Mouse (Mus musculus): ENCODE measurements around the gene Crb1. TPM values are rescaled to one million over a fixed set of nuclear protein-coding genes. Genes with fewer than 3 reads are reported as not detected.
"Not testable (repeated sequence)": the region's sequence is repeated elsewhere in the genome, so short reads cannot be mapped to it uniquely, and the experiment has no call there.

Crb1 gene
- 0.04 and 0.09 TPM in 2 replicates for polyA plus RNA-seq (2015; fragmentation: Nextera tagmentation; extraction: Ambion mirVana)

GRCm38 (mm10) chr1:139376638-139377286 lies at the start of gene Crb1:
Crb1 (minus strand) TSS chr1:139377100.
- ATAC-seq (replicated peaks; ENCODE audit: insufficient number of reproducible peaks, insufficient read depth, low FRiP score, low read depth), result no peak
- Histone ChIP-seq H3K4me3 (no peak within 1 kb of the TSS), H3K4me2 (no peak within 1 kb of the TSS), H3K9me3 (replicated peaks) (no peaks in the 10 kb centered on the region), H3K4me1 (replicated peaks) (peaks cover 14% of the 10 kb centered on the region; the same call in 1 of the 2 replicates), H3K36me3 (no peaks in the 10 kb centered on the region), H3K27ac (no peak within 1 kb of the TSS), H3K27me3 (no peaks in the 10 kb centered on the region), H3K9ac (no peak within 1 kb of the TSS)
- WGBS, result 12% methylated on average over 5 of the region's 5 CpGs

GRCm38 (mm10) chr1:139425006-139425405 lies 48.1 kb upstream of the Crb1 start:
- WGBS, result 24% methylated on average over 3 of the region's 3 CpGs
- H3K9me3 ChIP-seq (replicated peaks), result no peaks in the 10 kb centered on the region
- H3K27me3 ChIP-seq, result no peaks in the 10 kb centered on the region
- peaks cover 11% of the 10 kb centered on the region for H3K36me3 ChIP-seq
- H3K27ac ChIP-seq, result no peak overlapping the region
- H3K4me2 ChIP-seq, result peak overlapping the region; percentile 67
- no peak for ATAC-seq (replicated peaks; ENCODE audit: insufficient number of reproducible peaks, insufficient read depth, low FRiP score, low read depth)
- peak overlapping the region; percentile 36; the same call in 1 of the 2 replicates for H3K9ac ChIP-seq
- H3K4me1 ChIP-seq (replicated peaks), result peaks cover 35% of the 10 kb centered on the region
- H3K4me3 ChIP-seq, result peak overlapping the region; percentile 41

GRCm38 (mm10) chr1:139423931-139424330 lies 47.0 kb upstream of the Crb1 start:
- WGBS, result 19% methylated on average over 10 of the region's 10 CpGs
- H3K36me3 ChIP-seq, result peaks cover 1% of the 10 kb centered on the region
- no peaks in the 10 kb centered on the region for H3K9me3 ChIP-seq (replicated peaks)
- H3K4me2 ChIP-seq, result peak overlapping the region; percentile 71
- ATAC-seq (replicated peaks; ENCODE audit: insufficient number of reproducible peaks, insufficient read depth, low FRiP score, low read depth), result no peak
- H3K9ac ChIP-seq, result peak overlapping the region; percentile 92
- H3K4me3 ChIP-seq, result peak overlapping the region; percentile 90
- H3K27me3 ChIP-seq, result no peaks in the 10 kb centered on the region
- H3K27ac ChIP-seq, result no peak overlapping the region
- H3K4me1 ChIP-seq (replicated peaks), result peaks cover 35% of the 10 kb centered on the region

GRCm38 (mm10) chr1:139422941-139423340 lies 46.0 kb upstream of the Crb1 start:
- no peaks in the 10 kb centered on the region for H3K9me3 ChIP-seq (replicated peaks)
- peak overlapping the region; percentile 91 for H3K27ac ChIP-seq
- H3K4me3 ChIP-seq, result peak overlapping the region; percentile 90
- no peaks in the 10 kb centered on the region for H3K27me3 ChIP-seq
- no peaks in the 10 kb centered on the region for H3K36me3 ChIP-seq
- 13% methylated on average over 10 of the region's 10 CpGs for WGBS
- H3K9ac ChIP-seq, result peak overlapping the region; percentile 92
- H3K4me1 ChIP-seq (replicated peaks), result peaks cover 35% of the 10 kb centered on the region
- peak overlapping the region; percentile 71 for H3K4me2 ChIP-seq
- no peak for ATAC-seq (replicated peaks; ENCODE audit: insufficient number of reproducible peaks, insufficient read depth, low FRiP score, low read depth)

GRCm38 (mm10) chr1:139421875-139422791 lies 45.2 kb upstream of the Crb1 start, which contains the start of gene Zbtb41:
Zbtb41 (plus strand) TSS chr1:139422288.
- Histone ChIP-seq H3K36me3 (no peaks in the 10 kb centered on the region), H3K27ac (peak within 1 kb of the TSS; percentile 91), H3K4me1 (replicated peaks) (peaks cover 34% of the 10 kb centered on the region), H3K9ac (peak within 1 kb of the TSS; percentile 92), H3K9me3 (replicated peaks) (no peaks in the 10 kb centered on the region), H3K4me2 (peak within 1 kb of the TSS; percentile 71), H3K4me3 (peak within 1 kb of the TSS; percentile 90), H3K27me3 (no peaks in the 10 kb centered on the region)
- WGBS, result under 1% methylated on average over 88 of the region's 88 CpGs
- peak; percentile 98 for ATAC-seq (replicated peaks; ENCODE audit: insufficient number of reproducible peaks, insufficient read depth, low FRiP score, low read depth)

GRCm38 (mm10) chr1:139421521-139421874 lies 44.6 kb upstream of the Crb1 start:
- ATAC-seq (replicated peaks; ENCODE audit: insufficient number of reproducible peaks, insufficient read depth, low FRiP score, low read depth), result no peak; the same call in 1 of the 2 replicates
- H3K4me1 ChIP-seq (replicated peaks), result peaks cover 30% of the 10 kb centered on the region
- H3K27me3 ChIP-seq, result no peaks in the 10 kb centered on the region
- H3K36me3 ChIP-seq, result no peaks in the 10 kb centered on the region
- 5% methylated on average over 8 of the region's 8 CpGs for WGBS
- H3K4me2 ChIP-seq, result peak overlapping the region; percentile 71
- H3K9ac ChIP-seq, result peak overlapping the region; percentile 92
- no peaks in the 10 kb centered on the region for H3K9me3 ChIP-seq (replicated peaks)
- H3K4me3 ChIP-seq, result peak overlapping the region; percentile 90
- peak overlapping the region; percentile 91 for H3K27ac ChIP-seq

- no peak for ATAC-seq (replicated peaks; ENCODE audit: insufficient number of reproducible peaks, insufficient read depth, low FRiP score, low read depth)
Measured at GRCm38 (mm10) chr1:139413465-139413864, 36.6 kb upstream of the Crb1 start.

GRCm38 (mm10) chr1:139412365-139412764 lies 35.5 kb upstream of the Crb1 start:
- ATAC-seq (replicated peaks; ENCODE audit: insufficient number of reproducible peaks, insufficient read depth, low FRiP score, low read depth); H3K36me3 ChIP-seq; H3K9ac ChIP-seq; H3K27ac ChIP-seq; H3K4me1 ChIP-seq (replicated peaks); H3K4me2 ChIP-seq; H3K9me3 ChIP-seq (replicated peaks); H3K4me3 ChIP-seq; H3K27me3 ChIP-seq: not testable (repeated sequence)
- whole genome bisulfite sequencing, result 79% methylated on average over 2 of the region's 2 CpGs

More at GRCm38 (mm10) chr1:139413465-139413864, 36.6 kb upstream of the Crb1 start:
- Histone ChIP-seq H3K9ac (no peak overlapping the region), H3K9me3 (replicated peaks) (no peaks in the 10 kb centered on the region), H3K27me3 (no peaks in the 10 kb centered on the region), H3K27ac (no peak overlapping the region), H3K36me3 (no peaks in the 10 kb centered on the region), H3K4me3 (no peak overlapping the region), H3K4me2 (no peak overlapping the region), H3K4me1 (replicated peaks) (no peaks in the 10 kb centered on the region)
- 72% methylated on average over 3 of the region's 3 CpGs for WGBS

- H3K27me3 ChIP-seq, result no peaks in the 10 kb centered on the region
- H3K36me3 ChIP-seq, result no peaks in the 10 kb centered on the region
- H3K4me3 ChIP-seq, result no peak overlapping the region
- no peak for ATAC-seq (replicated peaks; ENCODE audit: insufficient number of reproducible peaks, insufficient read depth, low FRiP score, low read depth)
- H3K4me2 ChIP-seq, result no peak overlapping the region
- no peak overlapping the region for H3K27ac ChIP-seq
- H3K9ac ChIP-seq, result no peak overlapping the region
- no peaks in the 10 kb centered on the region for H3K9me3 ChIP-seq (replicated peaks)
- WGBS, result 54% methylated on average over 5 of the region's 5 CpGs
- no peaks in the 10 kb centered on the region for H3K4me1 ChIP-seq (replicated peaks)
Measured at GRCm38 (mm10) chr1:139407701-139408100, 30.8 kb upstream of the Crb1 start.

- H3K4me3 ChIP-seq, result no peak overlapping the region
- no peak for ATAC-seq (replicated peaks; ENCODE audit: insufficient number of reproducible peaks, insufficient read depth, low FRiP score, low read depth)
- no peaks in the 10 kb centered on the region for H3K36me3 ChIP-seq
- H3K4me1 ChIP-seq (replicated peaks), result no peaks in the 10 kb centered on the region
- no peak overlapping the region for H3K4me2 ChIP-seq
- H3K27ac ChIP-seq, result no peak overlapping the region
- H3K27me3 ChIP-seq, result no peaks in the 10 kb centered on the region
- H3K9me3 ChIP-seq (replicated peaks), result no peaks in the 10 kb centered on the region
- no peak overlapping the region for H3K9ac ChIP-seq
Measured at GRCm38 (mm10) chr1:139405766-139406165, 28.9 kb upstream of the Crb1 start.

GRCm38 (mm10) chr1:139396589-139396988 lies 19.7 kb upstream of the Crb1 start:
- no peaks in the 10 kb centered on the region for H3K27me3 ChIP-seq
- no peak for ATAC-seq (replicated peaks; ENCODE audit: insufficient number of reproducible peaks, insufficient read depth, low FRiP score, low read depth)
- no peaks in the 10 kb centered on the region for H3K36me3 ChIP-seq
- no peak overlapping the region for H3K27ac ChIP-seq
- WGBS, result 19% methylated on average over 1 of the region's 1 CpGs
- no peaks in the 10 kb centered on the region for H3K4me1 ChIP-seq (replicated peaks)
- no peak overlapping the region for H3K4me2 ChIP-seq
- no peak overlapping the region for H3K9ac ChIP-seq
- no peaks in the 10 kb centered on the region for H3K9me3 ChIP-seq (replicated peaks)
- no peak overlapping the region for H3K4me3 ChIP-seq

All from heart, embryonic 15.5 days (tissue).